Mouse (Mus musculus): ENCODE data around the gene Trim44.

DNA sequence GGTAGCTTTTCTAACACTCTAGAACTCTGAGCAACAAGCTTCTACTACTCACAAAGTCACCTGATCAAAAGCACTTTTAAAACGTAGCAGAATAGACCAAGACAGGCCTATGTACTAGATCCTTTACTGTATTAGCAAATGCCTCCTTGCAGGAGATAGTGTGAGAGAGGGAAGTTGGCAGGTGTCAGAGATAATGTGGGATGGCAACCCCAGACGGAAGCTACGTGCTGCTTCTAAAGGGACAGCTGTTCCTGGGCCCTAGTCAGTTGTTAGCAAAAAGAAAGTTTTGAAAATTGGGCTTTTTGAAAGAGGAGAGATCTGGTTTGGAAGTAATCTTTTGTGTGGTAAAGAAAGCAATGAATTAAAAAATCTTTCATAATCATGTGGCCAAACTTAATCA, 151.5 kb downstream of the Trim44 start:
- TF ChIP-seq POLR2A (IDR thresholded peaks at IDR 0.05; ENCODE audit: borderline replicate concordance, control insufficient read depth, low read depth, low read length) (no peak), CTCF (IDR thresholded peaks at IDR 0.05; ENCODE audit: control insufficient read depth, insufficient read depth, low read length) (no peak)
